Mouse (Mus musculus) thymus, postnatal 25 days (tissue): ENCODE results near the gene Notch2.
"Not testable (repeated sequence)": the region's sequence is repeated elsewhere in the genome, so short reads cannot be mapped to it uniquely, and the experiment has no call there.

Experiments used
- DNase-seq: peaks from one replicate; pipeline ENCODE4 v3.0.0; 2022

Gene Notch2

GRCm38 (mm10) chr3:98106590-98107313 is 93.4 kb downstream of the Notch2 start:
- no peak for DNase-seq

GRCm38 (mm10) chr3:98108416-98108815 is 95.1 kb downstream of the Notch2 start:
- DNase-seq = no peak

DNA sequence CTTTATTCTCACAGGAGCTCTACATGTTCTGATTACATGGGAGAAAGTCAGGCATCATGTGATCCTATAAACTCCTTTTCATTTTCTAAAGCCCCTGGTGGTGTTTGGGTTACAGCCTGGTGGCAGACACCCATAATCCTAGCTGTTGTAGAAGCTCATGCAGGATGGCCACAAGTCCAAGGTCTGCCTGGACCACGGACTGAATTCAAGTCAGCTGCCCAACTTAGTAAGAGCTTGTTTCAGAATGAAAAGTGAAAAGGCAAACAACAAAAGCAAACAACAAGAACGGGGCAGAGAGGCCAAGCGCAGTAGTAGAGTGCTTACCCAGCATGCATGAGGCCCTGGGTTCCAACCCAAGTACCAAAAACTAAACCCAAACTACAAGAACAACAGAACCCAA is 95.5 kb downstream of the Notch2 start:
- DNase-seq = no peak

DNA sequence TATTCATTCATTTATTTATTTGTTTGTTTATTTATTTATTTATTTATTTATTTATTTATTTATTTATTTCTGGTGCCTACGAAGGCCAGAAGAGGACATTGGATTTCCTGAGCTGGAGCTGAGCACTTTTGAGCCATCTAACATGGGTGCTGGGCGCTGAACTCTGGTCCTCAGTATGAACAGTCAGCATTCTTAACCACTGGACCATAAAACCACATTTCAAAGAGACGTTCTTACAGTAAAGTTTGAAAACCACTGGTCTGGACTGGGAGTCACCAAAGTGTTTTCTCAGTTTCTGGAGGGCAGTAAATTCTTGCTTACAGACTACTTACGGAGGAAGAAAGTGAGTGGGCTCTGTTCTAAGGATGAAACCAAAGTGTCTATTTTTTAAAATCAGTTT is 97.3 kb downstream of the Notch2 start:
- DNase-seq = no peak

DNA sequence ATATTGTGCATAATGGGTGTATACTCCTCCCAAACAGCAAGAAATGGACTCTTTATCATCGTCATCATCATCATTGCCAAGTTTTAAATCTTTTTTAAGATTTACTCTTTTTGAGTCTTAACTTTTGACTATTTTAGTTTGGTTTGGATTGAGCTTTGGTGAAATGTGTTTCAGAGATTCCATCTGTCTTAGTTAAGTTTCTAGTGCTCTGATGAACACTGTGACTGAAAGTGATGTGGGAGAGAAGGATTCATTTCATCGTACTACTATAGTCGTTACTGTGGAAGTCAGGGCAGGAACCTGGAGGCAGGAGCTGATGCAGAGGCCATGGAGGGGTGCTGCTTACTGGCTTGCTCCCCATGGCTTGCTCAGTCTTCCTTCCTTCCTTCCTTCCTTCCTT is 104.9 kb downstream of the Notch2 start:
- DNase-seq = no peak

- DNase-seq = no peak
Measured at GRCm38 (mm10) chr3:98119338-98119737, 106.0 kb downstream of the Notch2 start.

- no peak for DNase-seq
Measured at GRCm38 (mm10) chr3:98120884-98121283, 107.6 kb downstream of the Notch2 start.

DNA sequence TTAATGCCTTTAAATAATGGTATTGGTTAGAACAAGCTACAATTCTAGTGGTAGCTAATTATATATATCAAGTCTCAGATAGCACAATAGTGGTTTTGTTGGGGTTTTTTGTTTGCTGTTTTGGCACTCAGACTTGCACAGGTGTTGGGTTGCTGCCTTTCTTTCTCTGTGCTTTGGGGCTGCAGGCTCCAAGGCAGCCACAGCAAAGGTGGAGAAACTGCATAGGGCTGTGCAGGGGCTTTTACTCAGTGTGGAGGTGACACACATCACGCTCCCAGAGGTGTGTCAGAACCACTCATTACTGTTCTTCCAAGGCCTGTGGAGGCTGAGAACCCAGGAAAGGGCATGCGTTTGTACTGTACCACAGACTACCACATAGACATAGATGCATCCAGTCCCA is 114.4 kb downstream of the Notch2 start:
- no peak for DNase-seq

DNA sequence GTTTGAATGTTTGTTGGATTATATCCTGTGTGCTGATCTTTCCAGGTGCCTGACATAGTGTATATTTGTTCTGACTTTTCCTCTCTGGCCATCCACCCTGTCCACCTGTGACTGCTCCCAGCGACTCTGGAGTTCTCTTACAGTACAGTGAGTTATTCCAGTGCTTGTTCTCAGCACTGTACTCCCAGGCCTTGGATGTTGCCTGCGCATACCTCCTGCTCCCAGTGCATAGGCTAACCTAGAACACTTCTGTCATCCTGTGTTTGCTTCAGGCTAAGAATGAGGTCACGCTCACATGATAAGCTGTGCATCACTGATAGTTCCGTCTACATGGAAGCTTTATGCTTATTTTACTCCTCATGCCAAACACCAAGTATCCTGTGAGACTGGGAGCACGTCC is 115.4 kb downstream of the Notch2 start:
- DNase-seq = no peak

GRCm38 (mm10) chr3:98132140-98132539 is 118.8 kb downstream of the Notch2 start:
- not testable (repeated sequence) for DNase-seq

GRCm38 (mm10) chr3:98132636-98133035 is 119.3 kb downstream of the Notch2 start:
- no peak for DNase-seq

DNA sequence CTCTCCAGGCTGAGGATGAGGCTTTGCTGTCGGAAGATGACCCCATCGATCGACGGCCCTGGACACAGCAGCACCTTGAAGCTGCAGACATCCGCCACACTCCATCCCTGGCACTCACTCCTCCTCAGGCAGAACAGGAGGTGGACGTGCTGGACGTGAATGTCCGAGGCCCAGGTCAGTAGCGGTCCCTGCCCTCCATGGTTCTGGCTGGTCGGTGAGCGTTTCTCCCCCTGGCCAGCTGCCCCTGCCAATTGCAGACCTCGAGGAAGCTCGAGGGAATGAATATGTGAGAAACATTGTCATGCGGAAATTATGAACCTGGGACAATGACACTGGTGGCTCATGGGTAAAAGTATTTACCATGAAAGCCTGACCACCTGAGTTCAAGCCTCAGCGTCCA is 128.1 kb downstream of the Notch2 start:
- no peak for DNase-seq

- DNase-seq = no peak
Measured at GRCm38 (mm10) chr3:98142862-98143261, 129.5 kb downstream of the Notch2 start.

GRCm38 (mm10) chr3:98145204-98145603 is 131.9 kb downstream of the Notch2 start:
- DNase-seq = no peak

DNA sequence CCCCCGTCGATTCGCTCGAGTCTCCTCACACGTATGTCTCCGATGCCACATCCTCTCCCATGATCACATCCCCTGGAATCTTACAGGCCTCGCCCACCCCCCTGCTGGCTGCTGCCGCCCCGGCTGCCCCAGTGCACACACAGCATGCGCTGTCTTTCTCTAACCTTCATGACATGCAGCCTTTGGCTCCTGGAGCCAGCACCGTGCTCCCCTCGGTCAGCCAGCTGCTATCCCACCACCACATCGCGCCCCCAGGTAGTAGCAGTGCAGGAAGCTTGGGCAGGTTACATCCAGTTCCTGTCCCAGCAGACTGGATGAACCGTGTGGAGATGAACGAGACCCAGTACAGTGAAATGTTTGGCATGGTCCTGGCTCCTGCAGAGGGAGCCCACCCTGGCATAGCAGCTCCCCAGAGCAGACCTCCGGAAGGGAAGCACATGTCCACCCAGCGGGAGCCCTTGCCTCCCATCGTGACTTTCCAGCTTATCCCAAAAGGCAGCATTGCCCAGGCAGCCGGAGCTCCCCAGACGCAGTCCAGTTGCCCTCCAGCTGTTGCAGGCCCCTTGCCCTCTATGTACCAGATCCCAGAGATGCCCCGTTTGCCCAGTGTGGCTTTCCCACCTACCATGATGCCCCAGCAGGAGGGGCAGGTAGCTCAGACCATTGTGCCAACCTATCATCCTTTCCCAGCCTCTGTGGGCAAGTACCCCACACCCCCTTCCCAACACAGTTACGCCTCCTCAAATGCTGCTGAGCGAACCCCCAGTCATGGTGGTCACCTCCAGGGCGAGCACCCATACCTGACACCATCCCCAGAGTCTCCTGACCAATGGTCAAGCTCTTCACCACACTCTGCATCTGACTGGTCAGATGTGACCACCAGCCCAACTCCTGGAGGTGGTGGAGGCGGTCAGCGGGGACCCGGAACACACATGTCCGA is 133.4 kb downstream of the Notch2 start:
- DNase-seq = no peak

DNA sequence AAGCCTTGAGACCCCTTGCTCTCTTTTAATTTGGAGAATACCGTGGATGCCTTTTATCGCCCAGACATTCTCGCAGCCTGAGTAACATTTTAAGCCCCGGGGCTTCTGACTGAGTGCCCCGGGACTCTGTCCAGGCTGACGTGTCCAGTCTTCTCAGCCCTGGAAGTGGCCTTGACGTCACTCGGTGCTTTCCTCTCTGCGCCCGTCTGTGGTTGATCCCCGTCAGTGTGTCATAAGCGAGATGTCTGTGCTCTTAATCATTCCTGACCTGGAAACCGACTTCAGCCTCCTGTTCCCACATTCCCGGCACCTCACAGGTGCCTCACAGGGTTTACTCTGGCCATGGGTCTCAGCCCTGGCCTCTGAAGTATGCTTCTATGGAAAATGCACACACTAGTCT is 134.4 kb downstream of the Notch2 start:
- no peak for DNase-seq

GRCm38 (mm10) chr3:98149881-98150280 is 136.6 kb downstream of the Notch2 start:
- DNase-seq = no peak

GRCm38 (mm10) chr3:98151016-98151415 is 137.7 kb downstream of the Notch2 start:
- no peak for DNase-seq

DNA sequence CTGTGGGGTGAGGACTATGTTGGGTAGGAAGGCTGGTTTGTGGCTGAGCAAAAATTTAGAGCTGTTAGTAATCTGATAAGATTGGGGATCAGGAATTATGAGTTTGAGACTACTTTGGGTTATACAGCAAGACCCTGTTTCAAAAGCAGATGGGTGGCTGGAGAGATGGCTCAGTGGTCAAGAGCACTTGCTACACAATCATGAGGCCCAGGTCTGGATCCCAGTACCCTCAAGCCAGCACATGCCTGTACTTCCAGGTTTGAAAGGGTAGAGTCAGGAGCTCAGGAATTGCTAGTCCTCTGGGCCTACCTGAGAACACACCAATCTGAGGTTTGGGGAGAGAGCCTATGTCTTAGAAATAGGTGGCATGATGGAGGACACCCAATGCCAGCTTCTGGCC is 140.1 kb downstream of the Notch2 start:
- DNase-seq = no peak

- DNase-seq = no peak
Measured at GRCm38 (mm10) chr3:98156158-98156557, 142.8 kb downstream of the Notch2 start.

GRCm38 (mm10) chr3:98157073-98157472 is 143.7 kb downstream of the Notch2 start:
- DNase-seq = no peak

DNA sequence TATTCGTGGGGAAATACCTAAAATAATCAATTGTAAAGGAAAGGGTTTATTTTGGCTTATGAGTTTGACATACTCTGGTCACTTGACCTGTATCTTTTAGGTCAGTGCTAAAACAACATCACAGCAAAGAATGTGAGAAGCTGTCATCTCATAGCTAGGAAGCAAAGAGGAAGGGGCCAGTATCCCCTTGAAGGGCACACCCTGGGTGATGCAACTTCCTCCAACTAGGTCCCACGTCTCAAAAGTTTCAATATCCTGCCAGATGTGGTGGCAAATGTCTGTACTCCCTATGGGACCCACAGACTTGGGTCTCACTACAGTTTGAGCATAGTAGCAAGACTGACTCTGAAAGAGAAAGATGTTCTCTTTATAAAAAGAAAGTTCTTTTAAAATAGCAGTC is 144.3 kb downstream of the Notch2 start:
- no peak for DNase-seq

DNA sequence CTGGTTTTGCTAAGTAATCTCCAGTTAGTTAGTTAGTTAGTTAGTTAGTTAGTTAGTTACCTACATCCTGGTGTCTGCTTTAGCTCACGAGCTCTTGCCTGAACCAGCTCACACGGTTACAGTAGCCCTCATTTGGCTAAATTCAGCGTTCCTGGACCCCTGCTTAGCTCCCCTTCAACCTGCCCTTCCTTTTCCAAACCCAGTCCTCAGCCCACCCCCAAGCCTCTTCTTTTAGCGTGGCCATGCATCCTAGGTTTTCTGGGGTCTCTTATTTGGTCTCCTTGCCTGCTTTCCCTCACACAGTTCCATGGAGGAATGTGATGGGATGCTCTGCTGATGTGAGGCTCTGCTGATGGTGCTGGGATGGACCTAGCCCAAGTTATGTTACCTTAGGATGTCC is 145.3 kb downstream of the Notch2 start:
- DNase-seq = no peak

- DNase-seq = no peak
Measured at GRCm38 (mm10) chr3:98159289-98159688, 146.0 kb downstream of the Notch2 start.
